Mouse (Mus musculus) heart, embryonic 10.5 days (tissue): ENCODE data around the gene Mbip. TPM values are rescaled to one million over a fixed set of nuclear protein-coding genes. Genes with fewer than 3 reads are reported as not detected.

Experiments used
- DNase-seq: peaks from one replicate; pipeline ENCODE4 v3.0.0-alpha.2; 2017; ENCODE audit warnings: low spot score
- H3K27ac ChIP-seq: fragments of 300-500 bp; sonication (generic); 2 replicates; pipeline ENCODE4 v1.5.1; 2016; ENCODE audit warnings: mild to moderate bottlenecking
- H3K27me3 ChIP-seq: fragments of 300-500 bp; sonication (generic); 2 replicates; pipeline ENCODE4 v1.6.1; 2016; ENCODE audit warnings: mild to moderate bottlenecking; ENCODE audit not compliant: poor library complexity, insufficient read depth, severe bottlenecking
- H3K36me3 ChIP-seq: fragments of 300-500 bp; sonication (generic); 2 replicates; pipeline ENCODE4 v1.6.1; 2016; ENCODE audit warnings: mild to moderate bottlenecking, moderate library complexity
- H3K4me1 ChIP-seq: fragments of 300-500 bp; sonication (generic); 2 replicates; pipeline ENCODE4 v1.6.1; 2016; ENCODE audit warnings: mild to moderate bottlenecking
- H3K4me3 ChIP-seq: fragments of 300-500 bp; sonication (generic); 2 replicates; pipeline ENCODE4 v1.5.1; 2016; ENCODE audit warnings: mild to moderate bottlenecking, moderate library complexity
- H3K9me3 ChIP-seq: fragments of 300-500 bp; sonication (generic); 2 replicates; pipeline ENCODE4 v1.6.1; 2016; ENCODE audit warnings: mild to moderate bottlenecking, moderate library complexity
- WGBS: fragments of 180-500 bp; shearing (Covaris S2); methylation state at CpG from one replicate; pipeline ENCODE4 v1.1.7; 2016; 5-methylcytosine and 5-hydroxymethylcytosine counted together
- polyA plus RNA-seq: library from polyadenylated mRNA; unstranded; fragments of >200 nt; fragmentation: Nextera tagmentation; extraction: Ambion mirVana; gene quantifications from 2 replicates; pipeline ENCODE4 v1.2.1, GENCODE M21; 2016

Mbip gene
- polyA plus RNA-seq, 1 experiment from 2014 or later, result 34.9 TPM

DNA sequence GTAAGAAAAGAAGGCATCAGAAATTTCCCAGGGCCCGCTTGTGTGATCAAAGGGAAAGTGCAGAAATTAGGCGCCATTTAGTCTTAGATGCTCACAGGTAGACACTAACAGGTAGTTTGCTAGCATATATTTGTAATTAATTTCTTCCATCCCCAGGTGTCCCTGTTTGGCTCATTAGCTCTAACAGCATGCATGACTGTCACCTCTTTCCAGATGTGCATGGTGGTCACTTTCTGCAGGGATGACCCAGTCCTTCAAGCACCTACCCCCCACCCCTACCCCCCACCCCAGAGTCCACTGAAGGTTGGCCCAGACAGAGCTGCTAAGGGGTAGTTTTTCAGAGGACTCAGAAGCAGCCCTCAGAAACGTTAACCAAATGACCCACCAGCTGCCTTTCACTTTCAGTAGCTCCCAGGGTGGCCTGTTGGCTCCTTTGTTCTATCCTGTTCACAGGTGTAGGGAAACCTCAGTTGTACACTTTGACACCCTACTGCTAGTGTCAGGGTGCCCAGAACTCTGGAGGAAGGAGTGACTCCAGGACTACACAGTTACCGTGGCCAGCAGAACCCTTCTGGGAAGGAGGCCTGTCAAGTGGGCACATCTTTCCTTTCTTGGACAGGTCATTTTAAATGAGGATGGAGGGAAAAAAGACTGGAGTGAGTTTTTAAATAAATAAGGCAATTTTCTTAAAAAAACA, 43.2 kb downstream of the Mbip start:
- Histone ChIP-seq H3K4me1 (peaks cover 12% of the 10 kb centered on the region; the same call in 1 of the 2 replicates), H3K27ac (no peak overlapping the region), H3K36me3 (no peaks in the 10 kb centered on the region), H3K27me3 (peaks cover 19% of the 10 kb centered on the region; the same call in 1 of the 2 replicates), H3K4me3 (peak overlapping the region; percentile 58), H3K9me3 (no peaks in the 10 kb centered on the region)
- DNase-seq, result no peak
- 30% methylated on average over 4 of the region's 4 CpGs for WGBS

DNA sequence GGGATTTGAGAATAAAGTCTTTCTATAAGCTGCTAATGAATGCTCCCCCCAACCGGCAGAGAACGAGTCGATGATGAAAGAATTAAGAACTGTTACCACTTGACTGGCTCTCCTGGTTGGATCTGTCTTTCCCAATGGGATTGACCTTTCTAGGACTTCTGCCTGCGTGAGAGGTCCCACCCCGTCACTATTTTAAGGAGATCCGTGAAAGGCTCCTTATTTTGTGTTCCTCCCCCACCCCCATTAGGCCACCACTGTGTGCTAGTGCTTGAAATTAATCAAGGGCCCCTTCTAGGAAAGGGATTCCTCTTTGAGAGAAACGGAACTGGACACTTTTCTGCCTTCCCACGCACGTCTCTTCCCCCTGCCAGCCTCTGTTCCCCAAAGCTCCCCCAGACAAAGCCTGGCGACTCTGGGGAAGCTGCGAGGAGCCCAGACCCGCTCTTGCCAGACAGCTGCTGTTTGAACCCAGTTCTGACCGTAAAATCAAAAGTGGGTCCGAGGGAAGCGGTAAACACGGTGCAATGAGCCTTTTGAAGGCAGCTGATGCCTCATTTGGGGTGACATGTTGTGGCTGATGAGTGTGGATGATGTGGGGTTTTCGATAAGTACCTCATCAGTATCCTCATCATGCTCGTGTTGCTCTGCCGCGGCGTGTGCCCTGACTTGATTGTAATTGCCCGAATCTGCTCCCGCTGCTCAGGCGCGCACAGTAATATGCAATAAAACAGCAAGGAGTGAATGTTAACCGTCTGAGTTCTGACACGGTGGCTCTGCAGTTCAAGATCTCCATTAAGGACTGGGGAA, 44.0 kb downstream of the Mbip start:
- H3K27ac ChIP-seq, result no peak overlapping the region
- peak overlapping the region; percentile 58 for H3K4me3 ChIP-seq
- no peak for DNase-seq
- H3K9me3 ChIP-seq, result no peaks in the 10 kb centered on the region
- WGBS, result 16% methylated on average over 27 of the region's 27 CpGs
- H3K27me3 ChIP-seq, result peaks cover 19% of the 10 kb centered on the region; the same call in 1 of the 2 replicates
- H3K36me3 ChIP-seq, result no peaks in the 10 kb centered on the region
- peaks cover 14% of the 10 kb centered on the region; the same call in 1 of the 2 replicates for H3K4me1 ChIP-seq

DNA sequence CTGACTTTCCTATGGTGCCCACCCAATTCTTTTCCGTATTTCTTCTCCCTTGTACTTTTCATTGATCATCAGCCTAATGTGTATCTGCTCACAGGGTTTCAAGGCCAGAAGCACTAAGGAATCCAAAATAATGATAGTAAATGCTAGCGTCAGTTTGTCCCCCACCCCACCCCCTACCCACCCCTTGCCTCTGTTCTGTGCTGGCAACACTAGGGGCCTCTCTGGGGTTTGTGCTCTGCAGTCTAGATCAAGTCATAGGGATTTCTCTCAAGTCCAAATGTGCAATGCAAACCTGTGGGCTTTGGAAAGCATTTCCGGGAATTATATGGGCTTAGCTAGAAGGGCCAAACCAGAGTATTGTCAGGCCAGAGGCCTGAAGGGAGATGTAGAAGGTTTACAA, 46.1 kb downstream of the Mbip start:
- peaks cover 22% of the 10 kb centered on the region; the same call in 1 of the 2 replicates for H3K27me3 ChIP-seq
- WGBS, result 64% methylated on average over 3 of the region's 3 CpGs
- H3K9me3 ChIP-seq, result no peaks in the 10 kb centered on the region
- H3K36me3 ChIP-seq, result no peaks in the 10 kb centered on the region
- no peak for DNase-seq
- no peak overlapping the region for H3K27ac ChIP-seq
- H3K4me1 ChIP-seq, result peaks cover 14% of the 10 kb centered on the region; the same call in 1 of the 2 replicates
- no peak overlapping the region for H3K4me3 ChIP-seq

DNA sequence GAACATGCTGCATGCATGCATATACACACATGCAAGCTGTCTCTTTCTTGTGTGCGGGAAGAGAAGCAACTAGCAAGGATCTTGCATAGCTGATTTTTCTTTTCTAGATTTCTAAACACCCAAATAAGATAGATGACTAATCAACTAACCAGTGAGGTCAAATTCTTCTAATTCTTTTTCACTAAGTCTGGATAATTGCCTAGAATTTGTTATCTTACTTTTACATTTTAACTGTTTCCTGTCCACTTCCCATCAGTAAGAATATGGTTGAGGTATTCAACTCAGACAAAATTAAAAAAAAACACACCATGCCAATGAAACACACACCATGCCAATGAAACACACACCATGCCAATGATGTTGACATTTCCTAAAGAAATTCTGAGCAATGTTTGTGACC, 46.8 kb downstream of the Mbip start:
- H3K4me3 ChIP-seq, result no peak overlapping the region
- no peaks in the 10 kb centered on the region for H3K36me3 ChIP-seq
- H3K4me1 ChIP-seq, result peaks cover 14% of the 10 kb centered on the region; the same call in 1 of the 2 replicates
- no peak for DNase-seq
- H3K27me3 ChIP-seq, result peaks cover 22% of the 10 kb centered on the region; the same call in 1 of the 2 replicates
- H3K27ac ChIP-seq, result no peak overlapping the region
- no peaks in the 10 kb centered on the region for H3K9me3 ChIP-seq
- 29% methylated on average over 1 of the region's 1 CpGs for WGBS

DNA sequence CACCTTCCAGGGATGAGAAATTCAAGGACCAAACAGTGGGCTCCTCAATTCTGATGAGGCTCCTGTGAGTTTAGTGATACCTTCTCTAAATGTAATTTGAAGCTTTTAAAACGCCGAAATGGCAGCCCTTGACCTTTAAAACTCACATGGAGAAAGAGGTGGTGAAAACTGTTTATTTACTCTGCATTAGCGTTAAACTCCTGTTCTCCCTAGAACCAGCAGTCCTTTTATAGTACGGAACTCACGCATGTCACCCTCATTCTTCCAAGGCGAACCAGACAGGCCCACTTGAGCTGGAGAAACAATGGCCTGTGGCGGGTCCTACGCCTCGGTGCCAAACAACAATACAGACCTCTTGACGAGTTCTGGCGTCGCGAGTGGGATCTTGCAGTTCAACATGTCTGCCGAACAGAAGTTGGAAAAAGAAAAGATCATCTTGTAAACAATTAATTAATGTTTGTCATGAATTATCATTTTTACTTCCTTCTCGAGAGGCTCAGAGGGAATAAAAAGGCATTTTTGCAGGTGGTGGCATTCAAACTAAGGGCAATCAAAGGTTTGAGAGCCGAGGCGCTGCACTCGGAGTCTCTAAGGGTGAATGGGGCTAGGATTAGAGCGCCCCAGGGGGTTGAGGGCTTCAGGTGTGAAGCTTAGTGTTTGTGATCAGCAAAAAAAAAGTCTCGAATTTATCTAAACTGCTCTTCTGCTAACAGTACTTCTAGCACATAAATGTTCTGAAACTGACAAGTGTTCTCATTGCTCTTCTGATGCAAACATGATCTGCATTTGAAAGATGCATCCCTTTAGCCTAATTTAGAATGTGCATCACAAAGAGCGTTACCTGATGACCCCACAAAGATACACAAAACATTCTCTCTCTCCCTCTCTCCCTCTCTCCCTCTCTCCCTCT, 47.5 kb downstream of the Mbip start:
- 13% methylated on average over 21 of the region's 21 CpGs for WGBS
- H3K27ac ChIP-seq, result no peak overlapping the region

DNA sequence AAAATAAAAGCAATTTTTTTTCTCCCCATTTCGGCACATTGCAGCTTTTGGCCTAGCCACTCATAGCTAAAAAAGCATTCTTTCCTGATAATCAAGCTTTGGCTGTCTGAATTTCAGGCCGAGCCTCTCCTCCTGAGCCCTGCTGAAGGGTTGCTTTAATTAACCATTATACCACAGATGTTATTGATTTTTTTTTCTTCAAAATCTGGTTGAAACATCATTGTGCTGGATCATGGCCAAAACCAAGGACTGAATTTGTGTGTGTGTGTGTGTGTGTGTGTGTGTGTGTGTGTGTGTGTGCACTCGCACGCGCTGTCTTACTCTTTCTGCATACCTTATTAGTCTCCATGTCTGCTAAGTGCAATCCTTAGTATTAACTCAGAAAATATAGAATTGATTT, 48.6 kb downstream of the Mbip start:
- Histone ChIP-seq H3K4me1 (peaks cover 14% of the 10 kb centered on the region; the same call in 1 of the 2 replicates), H3K9me3 (no peaks in the 10 kb centered on the region), H3K27me3 (peaks cover 18% of the 10 kb centered on the region; the same call in 1 of the 2 replicates), H3K4me3 (no peak overlapping the region), H3K27ac (no peak overlapping the region), H3K36me3 (no peaks in the 10 kb centered on the region)
- WGBS, result 85% methylated on average over 5 of the region's 5 CpGs
- no peak for DNase-seq

More for the DNA sequence above, 47.5 kb downstream of the Mbip start:
- no peak for DNase-seq
- peak overlapping the region; percentile 31 for H3K4me3 ChIP-seq
- H3K27me3 ChIP-seq, result peaks cover 22% of the 10 kb centered on the region; the same call in 1 of the 2 replicates
- peaks cover 14% of the 10 kb centered on the region; the same call in 1 of the 2 replicates for H3K4me1 ChIP-seq
- no peaks in the 10 kb centered on the region for H3K36me3 ChIP-seq
- no peaks in the 10 kb centered on the region for H3K9me3 ChIP-seq

DNA sequence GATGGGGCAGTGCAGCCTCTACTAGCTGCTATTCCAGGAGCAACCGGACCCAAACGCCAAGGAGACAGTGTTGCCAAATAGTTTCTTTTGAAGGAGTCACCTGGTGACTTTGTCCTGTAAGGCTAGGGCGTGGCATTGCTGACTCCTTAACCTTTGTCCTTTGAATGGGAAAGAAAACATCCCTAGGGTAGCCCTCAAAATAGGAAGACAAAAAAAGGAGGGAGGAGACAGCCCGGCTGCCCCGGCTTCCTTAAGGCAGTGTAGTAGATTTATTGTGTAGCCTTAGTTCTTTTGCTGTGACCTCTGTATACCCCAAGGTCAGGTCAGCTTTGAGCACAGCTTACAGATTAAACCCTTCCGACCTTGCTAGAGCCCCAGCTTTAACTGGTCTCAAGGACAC, 49.2 kb downstream of the Mbip start:
- no peak for DNase-seq

DNA sequence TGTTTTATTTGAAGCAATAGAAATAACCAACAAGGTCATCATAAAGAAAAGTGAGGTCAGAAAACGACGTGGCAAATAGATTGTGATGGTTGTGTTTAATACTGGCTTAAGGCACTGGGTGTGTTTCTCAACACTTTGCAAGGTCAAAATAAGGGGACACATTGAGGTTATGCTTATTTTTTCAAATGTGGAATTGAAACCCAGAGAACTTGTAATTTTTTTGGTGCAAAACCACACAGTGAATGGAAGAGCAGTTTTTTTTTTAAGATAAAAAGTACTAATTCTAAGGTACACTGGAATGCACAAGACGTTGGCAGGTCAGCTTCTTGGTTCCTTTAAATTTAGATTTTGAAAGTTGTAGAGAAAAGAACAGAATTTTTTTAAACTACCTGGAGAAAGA, 50.5 kb downstream of the Mbip start:
- Histone ChIP-seq H3K9me3 (no peaks in the 10 kb centered on the region), H3K27me3 (0 out of 2 replicates have a peak, but pooled peaks cover 3% of the 10 kb centered on the region), H3K27ac (no peak overlapping the region), H3K4me1 (peaks cover 8% of the 10 kb centered on the region; the same call in 1 of the 2 replicates), H3K4me3 (no peak overlapping the region), H3K36me3 (no peaks in the 10 kb centered on the region)
- no peak for DNase-seq
- 84% methylated on average over 3 of the region's 3 CpGs for WGBS

More for the DNA sequence above, 49.2 kb downstream of the Mbip start:
- Histone ChIP-seq H3K4me1 (peaks cover 11% of the 10 kb centered on the region; the same call in 1 of the 2 replicates), H3K27ac (no peak overlapping the region), H3K9me3 (no peaks in the 10 kb centered on the region), H3K27me3 (peaks cover 13% of the 10 kb centered on the region; the same call in 1 of the 2 replicates), H3K36me3 (no peaks in the 10 kb centered on the region), H3K4me3 (no peak overlapping the region)
- WGBS, result 56% methylated on average over 6 of the region's 6 CpGs

DNA sequence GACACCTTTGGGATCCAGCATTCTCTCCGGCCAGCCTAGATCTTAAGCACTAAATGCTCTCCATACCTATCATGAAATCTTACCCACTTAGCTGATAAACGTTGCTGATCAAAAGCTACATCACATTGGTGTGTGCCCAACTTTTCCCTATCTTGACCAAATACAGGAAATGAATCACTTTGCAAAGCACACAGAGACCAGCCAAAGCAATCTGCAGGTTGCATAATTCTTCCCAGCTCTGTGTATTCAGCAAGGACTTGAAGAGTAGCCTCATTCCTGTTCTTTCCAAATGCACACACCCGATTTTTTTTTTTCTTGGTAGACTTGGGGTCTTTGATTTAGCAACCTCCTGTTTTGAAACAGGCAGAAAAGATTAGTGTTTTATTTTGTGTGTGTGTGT, 57.1 kb downstream of the Mbip start:
- H3K27me3 ChIP-seq, result no peaks in the 10 kb centered on the region
- no peaks in the 10 kb centered on the region for H3K9me3 ChIP-seq
- DNase-seq, result no peak
- no peak overlapping the region for H3K27ac ChIP-seq
- no peak overlapping the region for H3K4me3 ChIP-seq
- WGBS, result 61% methylated on average over 3 of the region's 3 CpGs
- H3K4me1 ChIP-seq, result no peaks in the 10 kb centered on the region
- H3K36me3 ChIP-seq, result no peaks in the 10 kb centered on the region

DNA sequence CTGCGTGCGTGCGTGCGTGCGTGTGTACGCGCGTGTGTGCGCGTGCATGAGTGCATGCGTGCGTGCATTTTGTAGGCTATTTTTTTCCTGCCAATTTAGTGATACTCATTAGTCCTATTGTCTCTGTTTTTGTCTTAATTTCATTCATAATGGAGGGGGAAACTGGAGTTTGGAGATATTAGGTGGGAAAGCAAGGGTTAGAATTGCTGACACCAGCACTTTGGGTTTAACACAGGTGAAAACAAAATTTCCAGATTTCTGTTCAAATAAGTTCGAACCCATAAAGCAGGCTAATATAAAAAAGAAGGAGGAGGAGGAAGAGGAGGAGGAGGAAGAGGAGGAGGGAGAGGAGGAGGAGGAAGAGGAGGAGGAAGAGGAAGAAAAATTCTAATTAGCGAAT, 58.9 kb downstream of the Mbip start:
- Histone ChIP-seq H3K4me3 (no peak overlapping the region), H3K36me3 (no peaks in the 10 kb centered on the region), H3K27me3 (no peaks in the 10 kb centered on the region), H3K4me1 (no peaks in the 10 kb centered on the region), H3K27ac (no peak overlapping the region), H3K9me3 (no peaks in the 10 kb centered on the region)
- DNase-seq, result no peak
- 94% methylated on average over 14 of the region's 14 CpGs for WGBS

DNA sequence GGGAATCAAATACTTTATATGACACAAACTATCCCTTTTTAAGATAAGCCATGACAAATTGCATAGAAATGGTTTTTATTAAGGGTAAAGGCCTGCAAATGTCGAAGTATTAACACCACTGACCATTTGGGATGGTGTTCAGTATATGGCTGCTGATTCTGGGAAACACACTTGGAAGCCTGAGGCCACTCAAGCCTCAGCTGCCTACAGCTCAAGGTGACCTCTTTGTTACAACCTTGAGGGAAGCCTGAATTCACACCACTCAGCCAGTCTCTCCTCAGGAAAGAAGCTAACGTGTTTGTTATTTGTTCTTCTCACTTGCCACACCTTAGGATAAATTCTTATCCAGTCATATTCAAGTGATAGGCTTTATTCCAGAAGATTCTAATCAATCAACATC, 61.5 kb downstream of the Mbip start:
- Histone ChIP-seq H3K36me3 (no peaks in the 10 kb centered on the region), H3K4me1 (no peaks in the 10 kb centered on the region), H3K9me3 (no peaks in the 10 kb centered on the region), H3K27me3 (no peaks in the 10 kb centered on the region), H3K4me3 (no peak overlapping the region), H3K27ac (no peak overlapping the region)
- 59% methylated on average over 2 of the region's 2 CpGs for WGBS
- no peak for DNase-seq

DNA sequence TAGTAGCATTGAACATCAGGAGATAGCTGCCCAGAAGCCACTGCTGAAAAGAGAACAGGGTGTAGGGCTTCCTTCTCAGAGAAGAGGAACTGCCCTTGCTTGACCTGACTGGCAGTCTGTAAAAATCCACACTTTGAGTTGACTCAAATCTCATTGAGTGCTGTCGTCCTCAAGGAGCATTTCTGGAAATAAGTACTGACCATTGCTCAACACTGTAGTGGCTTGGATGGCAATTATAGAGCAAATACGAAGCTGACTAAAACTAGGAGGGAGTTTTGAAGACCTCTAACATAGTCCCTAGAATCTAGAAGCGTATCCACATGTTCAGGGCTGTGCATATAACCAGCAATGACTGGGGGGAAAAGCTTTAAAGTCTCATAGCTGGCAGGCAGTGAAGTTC, 64.0 kb downstream of the Mbip start:
- H3K4me1 ChIP-seq, result no peaks in the 10 kb centered on the region
- no peaks in the 10 kb centered on the region for H3K27me3 ChIP-seq
- no peak for DNase-seq
- 74% methylated on average over 3 of the region's 3 CpGs for WGBS
- H3K27ac ChIP-seq, result no peak overlapping the region
- no peak overlapping the region for H3K4me3 ChIP-seq
- H3K9me3 ChIP-seq, result no peaks in the 10 kb centered on the region
- H3K36me3 ChIP-seq, result no peaks in the 10 kb centered on the region
